Mouse (Mus musculus): ENCODE results near the gene Slc52a3. TPM values are rescaled to one million over a fixed set of nuclear protein-coding genes. Genes with fewer than 3 reads are reported as not detected.
A peak's percentile ranks its signal among the peaks of the same experiment; 100 is the strongest.
"Not testable (repeated sequence)": the region's sequence is repeated elsewhere in the genome, so short reads cannot be mapped to it uniquely, and the experiment has no call there.

The Slc52a3 gene
- polyA plus RNA-seq, 1 experiment from 2014 or later = 0.94 TPM

GRCm38 (mm10) chr2:151990985-151991394, 5.3 kb upstream of the Slc52a3 start:
- Histone ChIP-seq H3K27ac (replicated peaks) (peak overlapping the region; percentile 70), H3K9ac (replicated peaks) (no peak overlapping the region), H3K27me3 (peaks cover 26% of the 10 kb centered on the region), H3K4me2 (replicated peaks) (no peak overlapping the region), H3K36me3 (no peaks in the 10 kb centered on the region), H3K4me3 (no peak overlapping the region), H3K4me1 (peaks cover 23% of the 10 kb centered on the region), H3K9me3 (no peaks in the 10 kb centered on the region)
- 37% methylated on average over 1 of the region's 1 CpGs for WGBS
- peak; percentile 82 for ATAC-seq (ENCODE audit: low FRiP score, low read depth)

GRCm38 (mm10) chr2:151991446-151991845, 4.9 kb upstream of the Slc52a3 start:
- H3K4me1 ChIP-seq = peaks cover 27% of the 10 kb centered on the region
- no peaks in the 10 kb centered on the region for H3K36me3 ChIP-seq
- no peaks in the 10 kb centered on the region for H3K9me3 ChIP-seq
- WGBS = 36% methylated on average over 5 of the region's 5 CpGs
- H3K27me3 ChIP-seq = peaks cover 31% of the 10 kb centered on the region
- no peak overlapping the region for H3K4me3 ChIP-seq
- peak; percentile 45 for ATAC-seq (ENCODE audit: low FRiP score, low read depth)
- no peak overlapping the region for H3K9ac ChIP-seq (replicated peaks)
- no peak overlapping the region for H3K4me2 ChIP-seq (replicated peaks)
- H3K27ac ChIP-seq (replicated peaks) = peak overlapping the region; percentile 70

GRCm38 (mm10) chr2:151994350-151995122, 1.8 kb upstream of the Slc52a3 start:
- H3K9ac ChIP-seq (replicated peaks) = no peak overlapping the region
- peak overlapping the region; percentile 45 for H3K4me2 ChIP-seq (replicated peaks)
- no peaks in the 10 kb centered on the region for H3K36me3 ChIP-seq
- 8% methylated on average over 22 of the region's 22 CpGs for WGBS
- no peak for ATAC-seq (ENCODE audit: low FRiP score, low read depth)
- no peaks in the 10 kb centered on the region for H3K9me3 ChIP-seq
- H3K27me3 ChIP-seq = peaks cover 60% of the 10 kb centered on the region
- H3K4me3 ChIP-seq = 0 out of 2 replicates have a peak overlapping the region, but pooled peaks have one; percentile 5
- H3K27ac ChIP-seq (replicated peaks) = no peak overlapping the region
- peaks cover 31% of the 10 kb centered on the region for H3K4me1 ChIP-seq

- H3K27me3 ChIP-seq = peaks cover 80% of the 10 kb centered on the region
- not testable (repeated sequence) for H3K4me2 ChIP-seq (replicated peaks); H3K36me3 ChIP-seq; H3K4me3 ChIP-seq; ATAC-seq (ENCODE audit: low FRiP score, low read depth); H3K9ac ChIP-seq (replicated peaks); H3K9me3 ChIP-seq; H3K27ac ChIP-seq (replicated peaks)
- peaks cover 22% of the 10 kb centered on the region; the same call in 1 of the 2 replicates for H3K4me1 ChIP-seq
- WGBS = 60% methylated on average over 2 of the region's 2 CpGs
Measured at GRCm38 (mm10) chr2:151997190-151997575, 872 bp downstream of the Slc52a3 start.

GRCm38 (mm10) chr2:151997776-151998504, 1.6 kb downstream of the Slc52a3 start:
- no peak overlapping the region for H3K4me3 ChIP-seq
- peaks cover 22% of the 10 kb centered on the region; the same call in 1 of the 2 replicates for H3K4me1 ChIP-seq
- H3K27me3 ChIP-seq = peaks cover 86% of the 10 kb centered on the region
- no peak overlapping the region for H3K9ac ChIP-seq (replicated peaks)
- H3K27ac ChIP-seq (replicated peaks) = no peak overlapping the region
- 54% methylated on average over 8 of the region's 8 CpGs for WGBS
- H3K36me3 ChIP-seq = no peaks in the 10 kb centered on the region
- no peak for ATAC-seq (ENCODE audit: low FRiP score, low read depth)
- H3K4me2 ChIP-seq (replicated peaks) = no peak overlapping the region
- no peaks in the 10 kb centered on the region for H3K9me3 ChIP-seq

- Histone ChIP-seq H3K27me3 (peaks cover 81% of the 10 kb centered on the region), H3K36me3 (no peaks in the 10 kb centered on the region), H3K9me3 (no peaks in the 10 kb centered on the region), H3K4me1 (peaks cover 22% of the 10 kb centered on the region; the same call in 1 of the 2 replicates), H3K9ac (replicated peaks) (no peak overlapping the region), H3K4me2 (replicated peaks) (no peak overlapping the region), H3K27ac (replicated peaks) (no peak overlapping the region), H3K4me3 (no peak overlapping the region)
- 69% methylated on average over 9 of the region's 9 CpGs for WGBS
- no peak for ATAC-seq (ENCODE audit: low FRiP score, low read depth)
Measured at GRCm38 (mm10) chr2:151998505-151998899, 2.2 kb downstream of the Slc52a3 start.

GRCm38 (mm10) chr2:151998932-151999331, 2.6 kb downstream of the Slc52a3 start:
- peaks cover 77% of the 10 kb centered on the region for H3K27me3 ChIP-seq
- no peaks in the 10 kb centered on the region for H3K36me3 ChIP-seq
- no peak for ATAC-seq (ENCODE audit: low FRiP score, low read depth)
- no peak overlapping the region for H3K9ac ChIP-seq (replicated peaks)
- H3K4me1 ChIP-seq = peaks cover 22% of the 10 kb centered on the region; the same call in 1 of the 2 replicates
- no peak overlapping the region for H3K4me2 ChIP-seq (replicated peaks)
- WGBS = 77% methylated on average over 4 of the region's 4 CpGs
- no peak overlapping the region for H3K4me3 ChIP-seq
- no peaks in the 10 kb centered on the region for H3K9me3 ChIP-seq
- H3K27ac ChIP-seq (replicated peaks) = no peak overlapping the region

- Histone ChIP-seq H3K9me3 (no peaks in the 10 kb centered on the region), H3K4me2 (replicated peaks) (no peak overlapping the region), H3K4me3 (no peak overlapping the region), H3K4me1 (peaks cover 15% of the 10 kb centered on the region; the same call in 1 of the 2 replicates), H3K36me3 (no peaks in the 10 kb centered on the region), H3K9ac (replicated peaks) (no peak overlapping the region), H3K27me3 (peaks cover 71% of the 10 kb centered on the region), H3K27ac (replicated peaks) (no peak overlapping the region)
- WGBS = 7% methylated on average over 20 of the region's 20 CpGs
- no peak for ATAC-seq (ENCODE audit: low FRiP score, low read depth)
Measured at GRCm38 (mm10) chr2:151999669-152000290, 3.5 kb downstream of the Slc52a3 start.

- peaks cover 66% of the 10 kb centered on the region for H3K27me3 ChIP-seq
- no peak for ATAC-seq (ENCODE audit: low FRiP score, low read depth)
Measured at GRCm38 (mm10) chr2:152000291-152000679, 4.0 kb downstream of the Slc52a3 start.

GRCm38 (mm10) chr2:152000735-152001134, 4.4 kb downstream of the Slc52a3 start:
- WGBS = 59% methylated on average over 6 of the region's 6 CpGs
- peak; percentile 57; the same call in 1 of the 2 replicates for ATAC-seq (ENCODE audit: low FRiP score, low read depth)
- Histone ChIP-seq H3K9ac (replicated peaks) (no peak overlapping the region), H3K36me3 (no peaks in the 10 kb centered on the region), H3K4me2 (replicated peaks) (no peak overlapping the region), H3K4me1 (peaks cover 12% of the 10 kb centered on the region; the same call in 1 of the 2 replicates), H3K27me3 (peaks cover 63% of the 10 kb centered on the region), H3K27ac (replicated peaks) (no peak overlapping the region), H3K9me3 (no peaks in the 10 kb centered on the region), H3K4me3 (no peak overlapping the region)

More at GRCm38 (mm10) chr2:152000291-152000679, 4.0 kb downstream of the Slc52a3 start:
- 56% methylated on average over 3 of the region's 3 CpGs for WGBS
- no peak overlapping the region for H3K27ac ChIP-seq (replicated peaks)
- no peak overlapping the region for H3K4me2 ChIP-seq (replicated peaks)
- no peak overlapping the region for H3K9ac ChIP-seq (replicated peaks)
- no peaks in the 10 kb centered on the region for H3K9me3 ChIP-seq
- no peak overlapping the region for H3K4me3 ChIP-seq
- H3K36me3 ChIP-seq = no peaks in the 10 kb centered on the region
- H3K4me1 ChIP-seq = peaks cover 12% of the 10 kb centered on the region; the same call in 1 of the 2 replicates

GRCm38 (mm10) chr2:152002529-152002928, 6.2 kb downstream of the Slc52a3 start:
- Histone ChIP-seq H3K36me3 (no peaks in the 10 kb centered on the region), H3K9ac (replicated peaks) (no peak overlapping the region), H3K27me3 (peaks cover 46% of the 10 kb centered on the region), H3K27ac (replicated peaks) (no peak overlapping the region), H3K4me1 (0 out of 2 replicates have a peak, but pooled peaks cover 4% of the 10 kb centered on the region), H3K9me3 (no peaks in the 10 kb centered on the region), H3K4me3 (no peak overlapping the region), H3K4me2 (replicated peaks) (no peak overlapping the region)
- ATAC-seq (ENCODE audit: low FRiP score, low read depth) = no peak
- 80% methylated on average over 6 of the region's 6 CpGs for WGBS

- Histone ChIP-seq H3K4me3 (no peak overlapping the region), H3K9me3 (no peaks in the 10 kb centered on the region), H3K4me2 (replicated peaks) (no peak overlapping the region), H3K27me3 (no peaks in the 10 kb centered on the region), H3K27ac (replicated peaks) (no peak overlapping the region), H3K36me3 (no peaks in the 10 kb centered on the region), H3K4me1 (no peaks in the 10 kb centered on the region), H3K9ac (replicated peaks) (no peak overlapping the region)
- ATAC-seq (ENCODE audit: low FRiP score, low read depth) = no peak
- 65% methylated on average over 10 of the region's 10 CpGs for WGBS
Measured at GRCm38 (mm10) chr2:152007783-152008182, 11.5 kb downstream of the Slc52a3 start.

Data from midbrain, embryonic 12.5 days (tissue).